Mouse (Mus musculus) heart, postnatal 0 days (tissue): ENCODE results near the gene Rmi2.

ENCODE experiments used
- CTCF ChIP-seq: IDR thresholded peaks from 2 replicates; pipeline ENCODE4 v1.5.1; 2016; ENCODE audit warnings: antibody characterized with exemption, control low read depth, low read depth
- EP300 ChIP-seq: IDR thresholded peaks from 2 replicates; pipeline ENCODE4 v1.6.1; 2016; ENCODE audit warnings: antibody characterized with exemption, low read depth

- TF ChIP-seq CTCF (no peak), EP300 (no peak)
These were observed 26.5 kb downstream of the Rmi2 start for GRCm38 (mm10) chr16:10861408-10861807.
